Mouse (Mus musculus): Measurements from ENCODE around the gene Lrsam1.
A peak's percentile ranks its signal among the peaks of the same experiment; 100 is the strongest.
"Not testable (repeated sequence)": the region's sequence is repeated elsewhere in the genome, so short reads cannot be mapped to it uniquely, and the experiment has no call there.

Gene Lrsam1

DNA sequence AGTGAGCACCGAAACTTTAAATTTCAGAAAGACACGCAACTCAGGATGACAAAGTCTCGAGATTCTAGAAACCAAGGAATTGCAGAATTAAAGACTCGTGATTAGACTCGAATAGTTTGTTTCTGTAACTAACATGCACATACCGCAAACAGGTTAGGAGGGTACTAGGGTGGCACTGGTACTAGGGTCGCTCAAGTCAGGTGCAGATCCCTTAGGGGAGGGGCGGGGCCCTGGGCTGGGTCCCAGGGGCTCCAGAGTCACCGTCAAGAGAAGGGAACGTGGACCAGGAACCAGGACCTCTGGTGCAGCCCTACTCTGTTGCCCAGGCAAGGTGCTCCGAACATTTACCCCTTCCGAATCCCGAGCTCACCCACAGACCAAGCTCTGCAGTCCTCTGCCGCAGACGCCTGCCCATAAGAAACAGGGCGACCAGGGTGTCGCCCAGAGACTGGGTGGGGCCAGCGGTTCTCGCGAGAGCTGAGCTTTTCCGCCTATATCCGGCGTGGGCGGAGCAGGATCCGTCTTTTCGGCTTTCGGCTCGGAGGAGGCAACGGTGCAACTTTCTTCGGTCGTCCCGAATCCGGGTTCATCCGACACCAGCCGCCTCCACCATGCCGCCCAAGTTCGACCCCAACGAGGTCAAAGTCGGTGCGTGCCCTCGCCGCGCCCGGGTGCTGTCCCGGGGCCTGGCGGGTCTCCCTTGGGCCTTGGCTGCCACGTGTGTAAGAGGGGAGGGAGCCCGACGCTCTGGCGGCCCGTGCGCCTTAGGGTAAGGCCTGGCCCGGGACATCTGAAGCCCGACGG, at the start of gene Lrsam1, which contains the start of gene Rpl12:
Gene Lrsam1 (minus strand): TSS at position 423 of the 804 bp plus-strand sequence.
Gene Rpl12 (plus strand): TSS at position 368 of the 804 bp plus-strand sequence.
- DNase-seq (ENCODE audit: low spot score), result peak; percentile 92

GRCm38 (mm10) chr2:33009055-33009454, 47.6 kb upstream of the Lrsam1 start:
- DNase-seq (ENCODE audit: low spot score), result not testable (repeated sequence)

GRCm38 (mm10) chr2:33005041-33005440, 43.6 kb upstream of the Lrsam1 start:
- no peak for DNase-seq (ENCODE audit: low spot score)

- DNase-seq (ENCODE audit: low spot score), result no peak
Measured at GRCm38 (mm10) chr2:33002144-33002543, 40.7 kb upstream of the Lrsam1 start.

DNA sequence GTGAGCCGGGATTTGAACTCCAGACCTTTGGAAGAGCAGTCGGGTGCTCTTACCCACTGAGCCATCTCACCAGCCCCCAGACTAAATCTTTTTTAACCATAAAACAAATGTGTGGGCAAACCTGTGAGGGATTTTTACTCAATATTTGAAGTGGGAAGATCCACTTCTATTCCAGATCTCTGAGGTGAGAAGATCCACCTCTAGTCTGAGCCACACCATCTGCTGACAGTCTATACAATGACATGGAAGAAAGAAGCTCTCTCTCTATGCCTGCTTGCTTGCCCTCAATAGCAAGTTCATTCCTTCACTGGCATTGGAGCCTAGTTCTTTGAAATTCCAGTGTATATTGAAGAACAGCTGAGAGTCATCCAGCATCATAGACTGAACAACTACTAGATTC, 38.3 kb upstream of the Lrsam1 start:
- DNase-seq (ENCODE audit: low spot score), result no peak

GRCm38 (mm10) chr2:32997792-32998191, 36.4 kb upstream of the Lrsam1 start:
- no peak for DNase-seq (ENCODE audit: low spot score)

DNA sequence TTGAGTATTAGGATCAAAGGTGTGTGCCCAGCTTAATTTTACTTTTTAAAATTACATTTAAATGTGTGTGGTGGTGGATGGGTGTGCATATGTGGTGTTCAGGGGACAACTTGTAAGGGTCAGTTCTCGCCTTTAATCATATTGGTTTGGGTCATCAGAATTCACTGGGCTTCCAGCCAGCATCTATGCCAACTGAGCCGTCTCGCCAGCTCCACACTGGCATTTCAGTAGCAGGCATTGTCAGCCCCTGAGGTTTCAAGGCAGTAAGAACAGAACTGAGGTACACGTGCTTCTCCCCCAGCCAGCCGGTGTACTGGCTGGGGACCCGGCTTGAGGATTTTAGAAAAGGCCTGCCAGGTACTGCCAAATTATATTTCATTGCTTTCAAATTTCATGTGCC, 35.7 kb upstream of the Lrsam1 start:
- no peak for DNase-seq (ENCODE audit: low spot score)

DNA sequence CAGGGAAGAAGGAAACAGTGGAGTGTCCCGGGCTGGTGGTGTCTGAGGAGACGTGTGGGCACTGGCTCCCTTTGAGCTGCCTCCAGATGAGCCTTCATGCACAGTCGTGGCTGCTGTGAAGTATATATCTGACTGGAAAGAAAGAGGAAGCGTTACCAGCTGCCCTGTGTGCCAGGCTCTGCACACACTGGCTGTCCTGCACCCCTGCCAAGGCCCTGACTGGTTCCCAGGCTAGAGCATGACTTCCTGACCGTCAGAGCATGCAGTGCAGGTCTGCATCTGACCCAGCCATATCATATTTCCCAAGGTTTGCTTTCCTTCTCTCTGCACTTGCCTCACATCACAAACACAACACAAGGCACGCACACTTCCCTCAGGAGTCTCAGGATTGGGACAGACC, 30.7 kb upstream of the Lrsam1 start:
- no peak for DNase-seq (ENCODE audit: low spot score)

- DNase-seq (ENCODE audit: low spot score), result no peak
Measured at GRCm38 (mm10) chr2:32990167-32990832, 28.9 kb upstream of the Lrsam1 start.

GRCm38 (mm10) chr2:32989376-32989775, 28.0 kb upstream of the Lrsam1 start:
- DNase-seq (ENCODE audit: low spot score), result no peak

- no peak for DNase-seq (ENCODE audit: low spot score)
Measured at GRCm38 (mm10) chr2:32985844-32986243, 24.4 kb upstream of the Lrsam1 start.

GRCm38 (mm10) chr2:32983617-32984016, 22.2 kb upstream of the Lrsam1 start:
- no peak for DNase-seq (ENCODE audit: low spot score)

DNA sequence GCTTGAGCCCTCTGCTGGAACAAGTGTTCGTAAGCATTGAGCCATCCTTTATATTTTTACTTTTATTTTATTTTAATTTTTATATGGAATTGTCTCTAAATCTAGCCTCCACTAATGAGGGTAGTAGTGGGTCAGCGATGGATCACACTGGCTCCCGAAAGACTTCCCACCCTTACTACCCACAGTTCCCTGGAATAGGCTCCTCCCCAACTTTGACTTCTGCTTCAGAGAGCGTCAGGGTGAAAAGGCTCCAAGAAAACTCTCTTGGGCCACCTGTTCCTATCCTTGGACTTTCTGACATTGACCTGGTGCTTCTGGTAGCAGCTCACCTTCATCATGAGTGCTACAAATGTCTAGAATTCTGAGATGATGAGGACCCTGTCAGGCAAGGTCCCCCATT, 21.3 kb upstream of the Lrsam1 start:
- DNase-seq (ENCODE audit: low spot score), result no peak

DNA sequence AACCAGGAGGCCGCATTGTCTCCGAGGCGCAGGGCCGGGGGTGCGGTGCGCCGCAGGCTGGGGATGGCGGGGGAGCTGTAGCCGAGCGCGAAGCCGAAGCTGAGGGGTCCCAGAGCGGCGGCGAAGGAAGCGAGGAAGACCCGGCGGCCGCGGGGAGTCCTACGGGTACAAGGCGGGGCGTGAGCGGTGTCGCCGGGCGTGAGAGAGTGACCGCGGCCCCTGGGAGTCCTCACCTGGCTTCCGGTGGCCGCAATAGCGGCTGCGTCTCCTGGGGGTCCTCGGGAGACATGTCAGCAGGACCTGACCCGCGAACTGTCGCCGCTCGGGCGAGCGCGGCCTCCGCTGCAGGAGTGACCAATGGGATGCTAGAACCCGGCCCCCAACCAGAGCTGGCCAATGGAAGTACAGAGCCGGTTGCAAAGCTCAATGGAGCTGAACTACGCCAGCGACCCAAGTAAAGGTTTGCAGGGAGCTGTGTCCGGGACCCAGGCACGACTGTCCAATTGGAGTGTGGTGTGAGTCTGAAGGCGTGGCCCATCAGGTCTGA, 20.4 kb upstream of the Lrsam1 start, which contains the start of gene Slc2a8:
Gene Slc2a8 (minus strand): TSS at position 359 of the 547 bp plus-strand sequence.
- peak; percentile 80 for DNase-seq (ENCODE audit: low spot score)

GRCm38 (mm10) chr2:32981281-32981680, 19.9 kb upstream of the Lrsam1 start:
- DNase-seq (ENCODE audit: low spot score), result no peak

DNA sequence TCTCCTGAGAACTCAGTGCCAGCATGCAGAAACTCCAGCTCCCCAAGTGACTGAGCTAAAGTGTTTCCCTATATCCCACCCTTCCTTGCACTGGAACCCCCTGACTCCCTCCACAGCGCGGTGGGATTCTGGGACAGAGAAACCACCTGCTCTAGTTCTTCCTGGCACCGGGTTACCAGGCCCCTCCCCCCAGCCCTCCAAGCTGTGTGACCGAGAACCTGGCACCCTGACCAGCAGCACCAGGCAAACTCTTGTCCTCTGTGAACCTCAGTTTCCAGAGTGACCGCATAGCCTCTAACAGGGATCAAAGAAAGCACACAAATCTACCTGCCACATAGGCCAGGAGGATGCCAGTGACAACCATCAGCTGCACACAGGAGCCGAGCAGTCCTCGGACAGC, 18.3 kb upstream of the Lrsam1 start:
- DNase-seq (ENCODE audit: low spot score), result no peak

GRCm38 (mm10) chr2:32978675-32979074, 17.3 kb upstream of the Lrsam1 start:
- no peak for DNase-seq (ENCODE audit: low spot score)

DNA sequence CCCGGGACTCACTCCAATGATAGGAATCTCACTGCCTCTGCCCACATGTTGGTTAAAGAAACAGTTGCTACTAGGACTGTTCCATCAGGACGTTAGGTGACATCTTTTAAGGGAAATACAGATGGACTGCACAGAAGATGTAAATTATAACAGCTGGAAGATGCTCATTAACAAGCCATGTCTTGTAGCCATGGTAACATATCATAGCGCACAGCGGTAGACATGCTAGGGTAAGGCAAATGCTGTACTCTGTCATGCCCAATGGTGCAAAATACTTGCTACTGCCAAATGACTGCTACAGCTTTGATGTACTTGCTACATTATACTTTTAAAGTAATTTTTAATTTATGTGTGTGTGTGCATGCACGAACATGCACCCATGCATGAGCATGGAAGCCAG, 15.7 kb upstream of the Lrsam1 start:
- DNase-seq (ENCODE audit: low spot score), result no peak

- no peak for DNase-seq (ENCODE audit: low spot score)
Measured at GRCm38 (mm10) chr2:32974216-32974615, 12.8 kb upstream of the Lrsam1 start.

DNA sequence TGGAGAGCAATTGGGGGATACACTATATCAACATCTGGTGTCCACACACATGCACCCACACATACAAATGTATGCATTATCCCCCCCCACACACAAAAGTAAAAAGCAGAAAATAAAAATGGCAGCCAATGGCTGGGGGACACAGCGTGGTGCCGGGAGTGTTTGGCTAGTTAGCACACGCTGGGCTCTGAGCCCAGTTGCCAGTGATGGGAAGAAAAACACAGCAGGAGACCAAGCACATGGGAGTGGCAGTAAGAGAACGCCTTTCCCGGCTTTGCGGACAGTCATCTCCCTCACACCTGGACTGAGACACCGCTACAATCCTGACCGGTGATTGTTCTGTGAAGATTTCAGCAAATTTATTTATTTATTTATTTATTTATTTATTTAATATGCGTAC, 9.8 kb upstream of the Lrsam1 start:
- no peak for DNase-seq (ENCODE audit: low spot score)

GRCm38 (mm10) chr2:32969326-32969725, 7.9 kb upstream of the Lrsam1 start:
- DNase-seq (ENCODE audit: low spot score), result no peak

GRCm38 (mm10) chr2:32968024-32968614, 6.7 kb upstream of the Lrsam1 start:
- DNase-seq (ENCODE audit: low spot score), result no peak
